Mouse (Mus musculus) neutrophil, adult 65 days (primary cell): ENCODE measurements around the gene A030005K14Rik. TPM values are rescaled to one million over a fixed set of nuclear protein-coding genes. Genes with fewer than 3 reads are reported as not detected.

Experiments
- total RNA-seq: library from RNA; stranded (reverse); gene quantifications from 2 replicates; pipeline ENCODE4 v1.2.4, GENCODE M21; 2023

The A030005K14Rik gene
- total RNA-seq: not detected in 2 replicates

GRCm38 (mm10) chr1:83059278-83059677, at the start of gene A030005K14Rik:
A030005K14Rik (minus strand) TSS chr1:83059378.

GRCm38 (mm10) chr1:83060643-83061042, 1.5 kb upstream of the A030005K14Rik start, which contains the start of gene Krtap28-13:
Krtap28-13 (plus strand) TSS chr1:83060930.

GRCm38 (mm10) chr1:83044882-83045427, 14.2 kb downstream of the A030005K14Rik start, which contains the start of gene Gm47969:
Gm47969 (plus strand) TSS chr1:83044932.

GRCm38 (mm10) chr1:83042380-83042779, 16.8 kb downstream of the A030005K14Rik start, which contains the start of gene Krtap28-10:
Krtap28-10 (minus strand) TSS chr1:83042480.

GRCm38 (mm10) chr1:83038109-83038672, 21.0 kb downstream of the A030005K14Rik start, which contains the start of gene Slc19a3:
Slc19a3 (minus strand) TSS chr1:83038448.

Other genes starting within 250 kb of the A030005K14Rik start
- 51.6 and 51.8 TPM in 2 replicates for gene Agfg1, start 219.9 kb downstream of the A030005K14Rik start, total RNA-seq
- 0.82 TPM in 1 of 2 replicates, not detected in the other for gene A030005L19Rik, start 146.1 kb downstream of the A030005K14Rik start, total RNA-seq
- not detected in 2 replicates for gene A030014E15Rik, start 134.5 kb downstream of the A030005K14Rik start, total RNA-seq
- not detected in 2 replicates for gene Gm6217, start 128.0 kb downstream of the A030005K14Rik start, total RNA-seq
- not detected in 2 replicates for gene A030003K21Rik, start 116.0 kb downstream of the A030005K14Rik start, total RNA-seq
- not detected in 2 replicates for gene Gm7544, start 103.4 kb downstream of the A030005K14Rik start, total RNA-seq
- gene Gm47955, start 99.1 kb downstream of the A030005K14Rik start, total RNA-seq: not detected in 2 replicates
- gene Gm47959, start 58.8 kb downstream of the A030005K14Rik start, total RNA-seq: not detected in 2 replicates
- not detected in 2 replicates for gene Slc19a3, start 20.9 kb downstream of the A030005K14Rik start, total RNA-seq
- gene Krtap28-10, start 16.9 kb downstream of the A030005K14Rik start, total RNA-seq: not detected in 2 replicates
- not detected in 2 replicates for gene Gm47969, start 14.4 kb downstream of the A030005K14Rik start, total RNA-seq
- gene Krtap28-13, start 1.6 kb upstream of the A030005K14Rik start, total RNA-seq: not detected in 2 replicates
- not detected in 2 replicates for gene Ccl20, start 57.4 kb upstream of the A030005K14Rik start, total RNA-seq
- gene Daw1, start 100.4 kb upstream of the A030005K14Rik start, total RNA-seq: not detected in 2 replicates